Mouse (Mus musculus) kidney, postnatal 0 days (tissue): Measurements from ENCODE around the gene Gpr179. TPM values are rescaled to one million over a fixed set of nuclear protein-coding genes. Genes with fewer than 3 reads are reported as not detected.
"Not testable (repeated sequence)": the region's sequence is repeated elsewhere in the genome, so short reads cannot be mapped to it uniquely, and the experiment has no call there.

Source experiments
- ATAC-seq: fragments of 200-750 bp; cut with Nextera tagmentation; replicated peaks from 2 replicates; pipeline ENCODE4 v1.8.0; 2017; ENCODE audit warnings: low read depth, moderate number of reproducible peaks, moderate TSS enrichment, moderate library complexity; ENCODE audit not compliant: low FRiP score
- DNase-seq: peaks from one replicate; pipeline ENCODE4 v3.0.0-alpha.2; 2016; ENCODE audit warnings: low spot score
- H3K27ac ChIP-seq: fragments of 300-500 bp; sonication (generic); 2 replicates; pipeline ENCODE4 v1.5.1; 2014; ENCODE audit warnings: mild to moderate bottlenecking
- H3K27me3 ChIP-seq: fragments of 300-500 bp; sonication (generic); 2 replicates; pipeline ENCODE4 v1.6.1; 2014; ENCODE audit warnings: low read length, mixed read lengths; ENCODE audit not compliant: insufficient read depth
- H3K36me3 ChIP-seq: fragments of 300-500 bp; sonication (generic); 2 replicates; pipeline ENCODE4 v1.6.1; 2014; ENCODE audit warnings: low read length, mixed read lengths; ENCODE audit not compliant: insufficient read depth
- H3K4me1 ChIP-seq: fragments of 300-500 bp; sonication (generic); replicated peaks from 2 replicates; pipeline ENCODE4 v1.6.1; 2014; ENCODE audit warnings: antibody characterized with exemption, low read length, mixed read lengths; ENCODE audit not compliant: insufficient read depth
- H3K4me2 ChIP-seq: fragments of 300-500 bp; sonication (generic); 2 replicates; pipeline ENCODE4 v1.6.1; 2014; ENCODE audit warnings: mild to moderate bottlenecking, low read length, moderate library complexity, mixed read lengths
- H3K4me3 ChIP-seq: fragments of 300-500 bp; sonication (generic); replicated peaks from 2 replicates; pipeline ENCODE4 v1.5.1; 2014; ENCODE audit warnings: low read depth, low read length
- H3K9ac ChIP-seq: fragments of 300-500 bp; sonication (generic); 2 replicates; pipeline ENCODE4 v1.6.1; 2014; ENCODE audit warnings: low read depth, low read length
- H3K9me3 ChIP-seq: fragments of 300-500 bp; sonication (generic); replicated peaks from 2 replicates; pipeline ENCODE4 v1.6.1; 2016; ENCODE audit warnings: low read length, inconsistent platforms, mixed read lengths
- CTCF ChIP-seq: IDR thresholded peaks from 2 replicates; pipeline ENCODE4 v1.5.1; 2016; ENCODE audit warnings: antibody characterized with exemption, low read depth, mild to moderate bottlenecking, moderate library complexity
- WGBS: fragments of 180-500 bp; shearing (Covaris S2); extraction: QIAGEN DNeasy Blood & Tissue Kit; methylation state at CpG from one replicate; pipeline ENCODE4 v1.1.7; 2014; 5-methylcytosine and 5-hydroxymethylcytosine counted together
- polyA plus RNA-seq: library from polyadenylated mRNA; unstranded; fragments of >200 nt; fragmentation: Nextera tagmentation; extraction: Ambion mirVana; gene quantifications from 2 replicates; pipeline ENCODE4 v1.2.1, GENCODE M21; 2015

The Gpr179 gene
- polyA plus RNA-seq, 1 experiment from 2014 or later, result 0.05 TPM

DNA sequence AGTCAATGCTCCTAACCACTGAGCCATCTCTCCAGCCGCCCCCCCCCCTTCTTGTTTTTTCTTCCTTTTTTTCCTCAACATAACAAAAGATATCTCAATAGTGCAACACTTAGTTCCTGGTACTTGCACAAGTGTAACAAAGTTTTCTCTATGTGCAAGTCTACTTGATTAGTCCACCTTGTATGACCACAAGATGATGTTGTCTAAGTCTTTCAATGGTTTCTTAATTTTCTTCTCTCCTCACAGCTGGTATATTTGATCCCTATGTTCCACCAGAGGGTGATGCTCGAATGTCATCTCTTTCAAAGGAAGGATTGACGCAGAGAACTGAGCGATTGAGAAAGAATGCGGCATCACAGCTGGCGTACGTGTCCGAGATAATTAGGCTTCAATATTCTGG is 30.7 kb downstream of the Gpr179 start:
- no peak overlapping the region for H3K4me2 ChIP-seq

DNA sequence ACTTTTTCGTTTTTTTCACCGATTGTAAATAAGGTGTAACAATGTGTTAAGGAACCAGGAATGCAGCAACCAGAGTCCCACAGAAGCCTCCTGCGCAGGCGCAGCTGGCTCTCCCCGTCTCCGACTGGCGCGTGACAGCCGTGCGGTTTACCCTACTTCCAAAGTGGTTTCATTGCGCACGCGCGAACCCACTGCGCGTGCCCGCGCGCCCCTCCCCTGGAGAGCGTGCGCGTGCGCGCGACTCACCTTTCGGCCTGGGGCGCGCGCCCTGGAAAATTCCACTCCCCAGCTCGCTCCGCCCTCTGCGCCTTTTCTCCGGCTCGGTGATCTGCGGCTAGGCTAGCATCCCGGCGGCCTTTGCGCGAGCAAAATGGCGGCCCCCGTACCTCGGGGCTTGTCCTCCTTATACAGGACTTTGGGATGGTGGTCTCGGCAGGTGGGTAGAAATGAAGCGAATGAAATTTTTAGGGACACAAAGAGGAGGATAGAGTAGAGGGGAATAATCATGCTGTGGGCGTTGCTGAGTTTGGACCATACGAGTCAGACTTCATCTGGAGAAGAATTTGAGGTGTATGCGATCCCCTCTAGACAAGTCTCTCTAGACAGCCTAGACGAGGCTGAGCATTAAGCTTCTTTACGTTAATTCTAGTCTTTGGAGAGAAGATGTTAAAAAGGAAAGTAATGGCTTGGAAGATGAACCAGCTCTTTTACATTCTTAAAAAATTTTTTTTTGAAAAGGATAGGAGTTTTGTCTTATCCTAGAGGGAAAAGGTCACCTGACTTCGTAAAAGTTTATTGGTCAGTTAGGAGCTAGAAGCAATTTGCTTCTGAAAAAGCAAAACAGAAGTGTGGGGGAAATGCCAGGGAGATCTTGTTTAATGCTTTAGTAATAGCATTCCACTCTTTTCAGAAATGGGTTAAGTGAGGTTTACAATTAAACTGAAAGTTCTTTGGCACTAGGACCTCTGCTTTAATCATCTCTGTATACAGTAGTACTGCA is 36.1 kb downstream of the Gpr179 start, which contains the start of gene Mrpl45:
TSS of gene Mrpl45 (plus strand) at position 213 of the 1,000 bp plus-strand sequence.
- peak; percentile 97 for DNase-seq
- Histone ChIP-seq H3K27me3 (no peaks in the 10 kb centered on the region), H3K27ac (peak within 1 kb of the TSS; percentile 75), H3K9ac (peak within 1 kb of the TSS; percentile 65), H3K9me3 (no peaks in the 10 kb centered on the region), H3K4me3 (peak within 1 kb of the TSS; percentile 52), H3K36me3 (no peaks in the 10 kb centered on the region), H3K4me2 (peak within 1 kb of the TSS; percentile 61), H3K4me1 (no peaks in the 10 kb centered on the region)
- WGBS, result under 1% methylated on average over 50 of the region's 50 CpGs
- ATAC-seq, result peak; percentile 93
- no peak for TF ChIP-seq CTCF

More for the DNA sequence above, 30.7 kb downstream of the Gpr179 start:
- Histone ChIP-seq H3K4me3 (no peak overlapping the region), H3K9me3 (no peaks in the 10 kb centered on the region), H3K36me3 (peaks cover 23% of the 10 kb centered on the region; the same call in 1 of the 2 replicates), H3K4me1 (no peaks in the 10 kb centered on the region), H3K9ac (no peak overlapping the region), H3K27ac (no peak overlapping the region), H3K27me3 (no peaks in the 10 kb centered on the region)
- 92% methylated on average over 8 of the region's 8 CpGs for WGBS
- ATAC-seq (no peak), DNase-seq (no peak)
- TF ChIP-seq CTCF, result no peak

DNA sequence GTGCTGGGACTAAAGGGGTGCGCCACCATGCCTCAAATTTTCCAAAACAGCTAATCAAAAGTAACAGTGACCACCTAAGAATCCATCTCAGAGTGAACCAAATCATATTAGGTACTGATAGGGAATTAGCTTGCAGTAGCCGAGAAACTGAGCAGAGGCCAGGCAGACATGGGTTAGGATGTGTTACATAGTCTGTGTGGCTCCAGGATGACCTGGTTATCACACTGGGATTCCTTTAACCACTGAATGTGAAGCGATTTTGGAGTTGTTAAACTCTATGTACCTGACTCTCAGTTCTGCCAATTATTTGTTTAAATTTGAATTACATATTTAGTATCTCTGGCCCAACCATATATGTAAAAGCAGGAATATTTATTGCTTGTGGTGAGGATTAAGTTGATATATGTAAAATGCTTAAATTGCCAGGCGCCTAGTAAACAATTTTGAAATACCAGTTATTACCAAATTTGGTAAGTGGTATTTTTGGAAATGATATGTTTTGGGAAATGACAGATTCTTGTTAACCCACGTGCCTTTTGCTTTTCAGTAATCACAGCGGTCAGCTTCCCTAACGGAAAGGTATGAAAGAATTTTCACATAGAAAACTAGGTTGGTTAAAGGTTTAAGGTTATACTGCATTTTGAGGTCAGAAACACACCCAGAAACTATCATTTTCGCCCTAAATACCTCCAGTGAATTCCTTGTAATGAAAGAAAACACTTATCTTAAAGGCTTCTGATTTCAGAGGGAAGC is 37.0 kb downstream of the Gpr179 start:
- no peaks in the 10 kb centered on the region for H3K27me3 ChIP-seq
- ATAC-seq, result no peak
- no peak overlapping the region for H3K9ac ChIP-seq
- 0 out of 2 replicates have a peak overlapping the region, but pooled peaks have one; percentile 11 for H3K4me3 ChIP-seq
- no peaks in the 10 kb centered on the region for H3K4me1 ChIP-seq
- H3K9me3 ChIP-seq, result no peaks in the 10 kb centered on the region
- H3K27ac ChIP-seq, result peak overlapping the region; percentile 51; the same call in 1 of the 2 replicates
- no peak for DNase-seq
- no peak for TF ChIP-seq CTCF
- no peaks in the 10 kb centered on the region for H3K36me3 ChIP-seq
- 50% methylated on average over 8 of the region's 8 CpGs for WGBS
- H3K4me2 ChIP-seq, result peak overlapping the region; percentile 46

DNA sequence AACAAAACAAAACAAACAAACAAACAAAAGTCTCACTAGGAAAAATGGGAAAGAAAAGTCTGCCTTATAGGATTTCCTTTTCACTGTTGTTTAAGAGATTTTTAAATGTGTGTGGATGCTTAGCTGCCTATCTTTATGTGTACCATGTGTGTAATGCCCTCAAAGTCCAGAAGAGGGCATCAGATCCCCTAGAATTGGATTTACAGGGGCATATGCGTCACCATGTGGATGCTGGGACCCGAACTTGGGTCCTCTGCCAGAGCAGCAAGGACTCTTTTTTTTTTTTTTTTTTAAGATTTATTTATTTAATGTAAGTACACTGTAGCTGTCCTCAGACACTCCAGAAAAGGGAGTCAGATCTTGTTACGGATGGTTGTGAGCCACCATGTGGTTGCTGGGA is 37.8 kb downstream of the Gpr179 start:
- Histone ChIP-seq H3K9me3 (no peaks in the 10 kb centered on the region), H3K27ac (no peak overlapping the region), H3K27me3 (no peaks in the 10 kb centered on the region), H3K4me1 (0 out of 2 replicates have a peak, but pooled peaks cover 4% of the 10 kb centered on the region), H3K36me3 (no peaks in the 10 kb centered on the region), H3K4me2 (no peak overlapping the region), H3K9ac (no peak overlapping the region), H3K4me3 (no peak overlapping the region)
- no peak for DNase-seq
- peak; percentile 47 for TF ChIP-seq CTCF
- WGBS, result 96% methylated on average over 3 of the region's 3 CpGs
- ATAC-seq, result no peak

DNA sequence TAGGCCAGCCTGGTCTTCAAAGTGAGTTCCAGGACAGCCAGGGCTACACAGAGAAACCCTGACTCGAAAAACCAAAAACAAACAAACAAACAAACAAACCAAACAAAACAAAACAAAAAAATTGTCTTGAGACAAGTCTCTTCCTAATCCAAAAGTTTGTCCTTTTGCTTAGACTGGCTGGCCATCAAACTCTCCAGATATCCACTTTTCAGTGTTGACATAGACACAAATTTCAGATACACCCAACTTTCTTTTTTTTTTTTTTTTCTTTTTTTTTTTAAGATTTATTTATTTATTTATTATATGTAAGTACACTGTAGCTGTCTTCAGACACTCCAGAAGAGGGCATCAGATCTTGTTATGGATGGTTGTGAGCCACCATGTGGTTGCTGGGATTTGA is 39.0 kb downstream of the Gpr179 start:
- WGBS, result 90% methylated on average over 1 of the region's 1 CpGs
- H3K4me2 ChIP-seq, H3K9ac ChIP-seq, ATAC-seq, H3K4me3 ChIP-seq, H3K9me3 ChIP-seq, H3K4me1 ChIP-seq, H3K27ac ChIP-seq, H3K27me3 ChIP-seq, DNase-seq, H3K36me3 ChIP-seq: not testable (repeated sequence)
